40 mouse cellular contexts compared by ENCODE assay signal in the genomic region with DNA sequence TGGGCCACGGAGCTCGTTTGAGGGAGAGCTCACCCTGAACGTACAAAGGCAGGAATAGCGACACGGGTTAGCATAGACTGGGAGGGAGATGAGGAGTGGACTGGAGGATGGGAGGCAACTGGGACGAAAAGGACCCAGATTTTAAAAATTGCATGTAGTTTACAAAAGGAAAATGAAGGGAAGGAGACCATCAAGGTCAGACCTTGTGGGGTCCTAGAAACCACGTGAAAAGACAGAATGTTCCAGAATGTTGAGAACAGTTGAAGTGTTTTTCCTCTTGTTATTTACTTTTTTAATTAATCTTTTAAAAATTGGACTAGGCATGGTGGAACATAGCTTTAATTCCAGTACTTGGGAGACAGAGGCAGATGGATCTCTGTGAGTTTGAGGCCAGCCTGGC. TPM values are rescaled to one million over a fixed set of nuclear protein-coding genes. Genes with fewer than 3 reads are reported as not detected.
"Had no signal": no experiment of that assay in that cellular context is flagged by ENCODE, and none has a peak within 500 bp of the region (broad histone marks: within the 10 kb centered on the region; RNA-seq: fewer than 3 reads in every experiment).

No protein-coding gene starts in this region.

- H3K4me3 ChIP-seq: limb, embryonic 10.5 days; limb, embryonic 12.5 days; limb, embryonic 13.5 days; limb, embryonic 15.5 days; liver, embryonic 12.5 days; liver, embryonic 13.5 days; liver, embryonic 15.5 days; lung, embryonic 15.5 days; megakaryocyte, embryonic 14.5 days; midbrain, embryonic 10.5 days; midbrain, embryonic 12.5 days; midbrain, embryonic 13.5 days; midbrain, embryonic 15.5 days; myocyte; neural tube, embryonic 12.5 days had no signal

- H3K36me3 ChIP-seq: limb, embryonic 10.5 days; limb, embryonic 12.5 days; limb, embryonic 13.5 days; limb, embryonic 15.5 days; liver, embryonic 12.5 days; liver, embryonic 13.5 days; liver, embryonic 15.5 days; lung, embryonic 15.5 days; midbrain, embryonic 12.5 days; midbrain, embryonic 15.5 days; neural tube, embryonic 12.5 days had no signal

- H3K4me1 ChIP-seq: limb, embryonic 12.5 days; limb, embryonic 13.5 days; limb, embryonic 15.5 days; liver, embryonic 12.5 days; liver, embryonic 13.5 days; liver, embryonic 15.5 days; lung, embryonic 15.5 days; midbrain, embryonic 12.5 days; midbrain, embryonic 15.5 days; neural tube, embryonic 12.5 days had no signal

- DNase-seq: left cerebral cortex, postnatal 4 days; liver; liver, embryonic 13.5 days; liver, postnatal 0 days; lung, adult 18-20 months; lung, adult 2 months; lung, embryonic 14.5 days; lung, postnatal 10 days; lung, postnatal 14 days; lung, postnatal 36 days; lung, postnatal 4 days; midbrain, embryonic 14.5 days had no signal

- H3K9ac ChIP-seq: limb, embryonic 12.5 days; limb, embryonic 13.5 days; limb, embryonic 15.5 days; liver, embryonic 12.5 days; liver, embryonic 13.5 days; liver, embryonic 14.5 days; liver, embryonic 15.5 days; liver, postnatal 0 days; lung, embryonic 14.5 days; lung, embryonic 15.5 days; midbrain, embryonic 12.5 days; midbrain, embryonic 13.5 days; midbrain, embryonic 15.5 days; neural tube, embryonic 12.5 days had no signal

- H3K4me2 ChIP-seq: limb, embryonic 12.5 days; limb, embryonic 13.5 days; limb, embryonic 15.5 days; liver, embryonic 11.5 days; liver, embryonic 12.5 days; liver, embryonic 13.5 days; liver, embryonic 15.5 days; lung, embryonic 14.5 days; lung, embryonic 15.5 days; midbrain, embryonic 11.5 days; midbrain, embryonic 12.5 days; midbrain, embryonic 13.5 days; midbrain, embryonic 15.5 days; neural tube, embryonic 12.5 days had no signal

- ATAC-seq: liver, embryonic 12.5 days; liver, postnatal 0 days; lung, postnatal 0 days; midbrain, embryonic 13.5 days; midbrain, embryonic 15.5 days; midbrain, embryonic 16.5 days had no signal

- H3K27me3 ChIP-seq: limb, embryonic 12.5 days; limb, embryonic 13.5 days; limb, embryonic 15.5 days; liver, embryonic 13.5 days; liver, embryonic 15.5 days; lung, embryonic 15.5 days; midbrain, embryonic 13.5 days; midbrain, embryonic 15.5 days; neural tube, embryonic 12.5 days had no signal

- H3K27ac ChIP-seq: limb, embryonic 10.5 days; limb, embryonic 12.5 days; limb, embryonic 13.5 days; limb, embryonic 15.5 days; liver, embryonic 12.5 days; liver, embryonic 13.5 days; liver, embryonic 14.5 days; liver, embryonic 15.5 days; lung, embryonic 15.5 days; macrophage; midbrain, embryonic 10.5 days; midbrain, embryonic 12.5 days; midbrain, embryonic 13.5 days; midbrain, embryonic 15.5 days; neural tube, embryonic 12.5 days had no signal

- H3K9me3 ChIP-seq: limb, embryonic 10.5 days; limb, embryonic 15.5 days; liver, embryonic 13.5 days; liver, embryonic 15.5 days; lung, embryonic 15.5 days; midbrain, embryonic 15.5 days had no signal

RNA-seq across cellular contexts. Expression of a gene that starts 4.7 kb away (rescaled TPM):
- total RNA-seq: left cerebral cortex, postnatal 14 days; left cerebral cortex, postnatal 25 days; left cerebral cortex, postnatal 36 days; liver, adult 2 months; megakaryocyte progenitor cell, adult 5-6 weeks; megakaryocyte, adult 5-6 weeks; megakaryocyte-erythroid progenitor cell, adult 5-6 weeks; monocyte, adult 5-6 weeks had no signal
- polyA plus RNA-seq: limb, embryonic 10.5 days; liver, embryonic 11.5 days; liver, embryonic 12.5 days; liver, embryonic 14.5 days; lung, embryonic 15.5 days; macrophage had no signal
